Mouse (Mus musculus): ENCODE results near the gene Rhoj. TPM values are rescaled to one million over a fixed set of nuclear protein-coding genes. Genes with fewer than 3 reads are reported as not detected.
"Not testable (repeated sequence)": the region's sequence is repeated elsewhere in the genome, so short reads cannot be mapped to it uniquely, and the experiment has no call there.

Gene Rhoj
- total and polyA plus RNA-seq, 2 experiments from 2014 or later: 13.3 to 17.5 TPM

- Histone ChIP-seq H3K4me3 (ENCODE audit: low read depth, low read length) (no peak overlapping the region), H3K27me3 (ENCODE audit: insufficient read depth, low read length) (no peaks in the 10 kb centered on the region), H3K9me3 (ENCODE audit: low read length) (no peaks in the 10 kb centered on the region), H3K4me2 (ENCODE audit: low read depth, low read length, poor library complexity, severe bottlenecking) (no peak overlapping the region), H3K4me1 (ENCODE audit: insufficient read depth, low read length) (no peaks in the 10 kb centered on the region), H3K36me3 (ENCODE audit: insufficient read depth, low read length) (no peaks in the 10 kb centered on the region), H3K9ac (replicated peaks; ENCODE audit: low read length, poor library complexity, severe bottlenecking) (no peak overlapping the region), H3K27ac (ENCODE audit: low read depth, low read length) (no peak overlapping the region)
- DNase-seq (ENCODE audit: low spot score) (no peak), ATAC-seq (ENCODE audit: low FRiP score) (no peak)
- 62% methylated on average over 4 of the region's 4 CpGs for WGBS
- no peak for TF ChIP-seq CTCF (IDR thresholded peaks at IDR 0.05)
These were observed 13.1 kb downstream of the Rhoj start for GRCm38 (mm10) chr12:75321189-75321588.

- no peak overlapping the region for H3K4me3 ChIP-seq (ENCODE audit: low read depth, low read length)
- no peak overlapping the region for H3K9ac ChIP-seq (replicated peaks; ENCODE audit: low read length, poor library complexity, severe bottlenecking)
- TF ChIP-seq CTCF (IDR thresholded peaks at IDR 0.05): no peak
- H3K9me3 ChIP-seq (ENCODE audit: low read length): no peaks in the 10 kb centered on the region
- H3K36me3 ChIP-seq (ENCODE audit: insufficient read depth, low read length): no peaks in the 10 kb centered on the region
- no peak for ATAC-seq (ENCODE audit: low FRiP score)
- no peak for DNase-seq (ENCODE audit: low spot score)
- no peaks in the 10 kb centered on the region for H3K4me1 ChIP-seq (ENCODE audit: insufficient read depth, low read length)
- H3K27me3 ChIP-seq (ENCODE audit: insufficient read depth, low read length): no peaks in the 10 kb centered on the region
- WGBS: 99% methylated on average over 2 of the region's 2 CpGs
- no peak overlapping the region for H3K4me2 ChIP-seq (ENCODE audit: low read depth, low read length, poor library complexity, severe bottlenecking)
- H3K27ac ChIP-seq (ENCODE audit: low read depth, low read length): no peak overlapping the region
These were observed 21.1 kb downstream of the Rhoj start for GRCm38 (mm10) chr12:75329188-75329587.

- WGBS: 87% methylated on average over 3 of the region's 3 CpGs
- Histone ChIP-seq H3K27me3 (ENCODE audit: insufficient read depth, low read length) (no peaks in the 10 kb centered on the region), H3K27ac (ENCODE audit: low read depth, low read length) (no peak overlapping the region), H3K4me1 (ENCODE audit: insufficient read depth, low read length) (no peaks in the 10 kb centered on the region), H3K9ac (replicated peaks; ENCODE audit: low read length, poor library complexity, severe bottlenecking) (no peak overlapping the region), H3K4me2 (ENCODE audit: low read depth, low read length, poor library complexity, severe bottlenecking) (no peak overlapping the region), H3K36me3 (ENCODE audit: insufficient read depth, low read length) (no peaks in the 10 kb centered on the region), H3K9me3 (ENCODE audit: low read length) (no peaks in the 10 kb centered on the region), H3K4me3 (ENCODE audit: low read depth, low read length) (no peak overlapping the region)
- ATAC-seq (ENCODE audit: low FRiP score): no peak
- DNase-seq (ENCODE audit: low spot score): no peak
- TF ChIP-seq CTCF (IDR thresholded peaks at IDR 0.05): no peak
These were observed 31.8 kb downstream of the Rhoj start for GRCm38 (mm10) chr12:75339894-75340293.

GRCm38 (mm10) chr12:75340331-75340730 is 32.2 kb downstream of the Rhoj start:
- Histone ChIP-seq H3K4me3 (ENCODE audit: low read depth, low read length) (no peak overlapping the region), H3K4me2 (ENCODE audit: low read depth, low read length, poor library complexity, severe bottlenecking) (no peak overlapping the region), H3K27ac (ENCODE audit: low read depth, low read length) (no peak overlapping the region), H3K4me1 (ENCODE audit: insufficient read depth, low read length) (no peaks in the 10 kb centered on the region), H3K27me3 (ENCODE audit: insufficient read depth, low read length) (no peaks in the 10 kb centered on the region), H3K9ac (replicated peaks; ENCODE audit: low read length, poor library complexity, severe bottlenecking) (no peak overlapping the region), H3K9me3 (ENCODE audit: low read length) (no peaks in the 10 kb centered on the region), H3K36me3 (ENCODE audit: insufficient read depth, low read length) (no peaks in the 10 kb centered on the region)
- ATAC-seq (ENCODE audit: low FRiP score) (no peak), DNase-seq (ENCODE audit: low spot score) (no peak)
- 92% methylated on average over 7 of the region's 7 CpGs for WGBS
- no peak for TF ChIP-seq CTCF (IDR thresholded peaks at IDR 0.05)

- no peaks in the 10 kb centered on the region for H3K4me1 ChIP-seq (ENCODE audit: insufficient read depth, low read length)
- no peaks in the 10 kb centered on the region for H3K27me3 ChIP-seq (ENCODE audit: insufficient read depth, low read length)
- no peaks in the 10 kb centered on the region for H3K9me3 ChIP-seq (ENCODE audit: low read length)
- H3K9ac ChIP-seq (replicated peaks; ENCODE audit: low read length, poor library complexity, severe bottlenecking): no peak overlapping the region
- ATAC-seq (ENCODE audit: low FRiP score) (no peak), DNase-seq (ENCODE audit: low spot score) (no peak)
- H3K27ac ChIP-seq (ENCODE audit: low read depth, low read length): no peak overlapping the region
- TF ChIP-seq CTCF (IDR thresholded peaks at IDR 0.05): no peak
- H3K4me2 ChIP-seq (ENCODE audit: low read depth, low read length, poor library complexity, severe bottlenecking): no peak overlapping the region
- WGBS: 84% methylated on average over 7 of the region's 7 CpGs
- H3K4me3 ChIP-seq (ENCODE audit: low read depth, low read length): no peak overlapping the region
- H3K36me3 ChIP-seq (ENCODE audit: insufficient read depth, low read length): no peaks in the 10 kb centered on the region
These were observed 40.4 kb downstream of the Rhoj start for GRCm38 (mm10) chr12:75348551-75348950.

GRCm38 (mm10) chr12:75349537-75349936 is 41.4 kb downstream of the Rhoj start:
- H3K4me1 ChIP-seq (ENCODE audit: insufficient read depth, low read length); H3K36me3 ChIP-seq (ENCODE audit: insufficient read depth, low read length); DNase-seq (ENCODE audit: low spot score); H3K4me2 ChIP-seq (ENCODE audit: low read depth, low read length, poor library complexity, severe bottlenecking); H3K9me3 ChIP-seq (ENCODE audit: low read length); H3K9ac ChIP-seq (replicated peaks; ENCODE audit: low read length, poor library complexity, severe bottlenecking); H3K27me3 ChIP-seq (ENCODE audit: insufficient read depth, low read length); ATAC-seq (ENCODE audit: low FRiP score); H3K4me3 ChIP-seq (ENCODE audit: low read depth, low read length); H3K27ac ChIP-seq (ENCODE audit: low read depth, low read length): not testable (repeated sequence)
- WGBS: 85% methylated on average over 5 of the region's 5 CpGs

Measured in midbrain, postnatal 0 days (tissue).